Mouse (Mus musculus): ENCODE data around the gene Cox19.

Cox19 gene

DNA sequence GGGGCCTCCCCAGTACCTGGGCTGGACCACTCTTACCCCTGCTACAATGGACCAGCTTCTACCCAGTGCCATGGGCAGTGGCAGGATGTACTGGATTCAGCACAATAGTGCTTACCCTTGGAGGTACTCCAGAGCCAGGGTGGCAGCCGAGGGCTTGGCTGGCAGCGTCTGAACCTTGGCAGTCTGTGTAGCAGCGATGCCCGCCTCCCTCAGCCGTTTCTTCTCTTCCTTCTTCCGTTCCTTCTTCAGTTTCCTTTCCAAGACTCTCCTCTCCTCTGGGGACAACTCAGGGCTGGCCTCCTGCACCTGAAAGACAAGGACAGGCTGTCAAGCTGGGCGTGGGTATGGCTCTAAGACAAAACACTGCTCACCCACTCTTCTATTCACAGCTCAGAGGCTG, 12.6 kb upstream of the Cox19 start:
- in situ Hi-C loops (cut with MboI, MseI), result no loop called here

DNA sequence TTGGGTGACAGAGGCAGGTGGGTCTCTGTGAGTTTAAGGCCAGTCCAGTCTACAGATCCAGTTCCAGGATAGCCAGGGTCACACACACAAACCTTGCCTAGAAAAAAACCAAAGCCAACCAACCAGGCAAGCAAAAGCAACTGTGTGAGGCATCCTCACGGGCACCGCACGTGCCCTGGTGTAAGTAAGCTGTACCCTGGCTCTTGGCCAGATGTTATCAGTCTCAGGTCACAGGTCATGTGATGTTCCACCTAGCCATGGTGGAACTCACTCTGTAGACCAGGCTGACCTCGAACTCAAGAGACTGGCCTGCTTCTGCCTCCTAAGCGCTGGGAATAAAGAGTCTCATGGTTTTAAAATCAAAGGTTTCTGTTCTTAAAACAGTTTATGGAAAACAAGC, 8.0 kb upstream of the Cox19 start:
- in situ Hi-C loops (cut with MboI, MseI), result loop anchor here (5.0 kb wide), 1 partner anchor 77 kb away; no protein-coding TSS in a partner anchor

DNA sequence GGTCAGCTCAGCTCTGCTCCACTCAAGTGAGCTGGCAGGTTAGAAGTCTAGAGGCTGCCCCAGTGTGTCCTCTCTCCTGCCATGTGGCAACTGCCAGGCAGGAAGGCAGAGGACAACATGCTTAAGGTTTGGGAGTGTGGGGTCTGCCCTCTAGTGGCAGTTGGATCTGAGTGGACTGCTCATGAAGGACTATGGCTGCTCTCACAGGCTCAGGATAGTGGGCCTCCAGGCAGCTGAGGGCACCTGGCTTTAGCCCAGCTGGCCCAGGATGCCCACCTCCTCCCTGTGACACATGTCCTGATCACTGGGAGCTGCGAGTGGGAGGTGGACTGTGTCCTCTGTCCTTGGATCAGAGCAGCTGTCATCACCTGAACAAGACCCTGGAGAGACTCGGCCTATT, 7.4 kb upstream of the Cox19 start:
- in situ Hi-C loops (cut with MboI, MseI), result loop anchor here (5.0 kb wide), 1 partner anchor 76 kb away; no protein-coding TSS in a partner anchor

DNA sequence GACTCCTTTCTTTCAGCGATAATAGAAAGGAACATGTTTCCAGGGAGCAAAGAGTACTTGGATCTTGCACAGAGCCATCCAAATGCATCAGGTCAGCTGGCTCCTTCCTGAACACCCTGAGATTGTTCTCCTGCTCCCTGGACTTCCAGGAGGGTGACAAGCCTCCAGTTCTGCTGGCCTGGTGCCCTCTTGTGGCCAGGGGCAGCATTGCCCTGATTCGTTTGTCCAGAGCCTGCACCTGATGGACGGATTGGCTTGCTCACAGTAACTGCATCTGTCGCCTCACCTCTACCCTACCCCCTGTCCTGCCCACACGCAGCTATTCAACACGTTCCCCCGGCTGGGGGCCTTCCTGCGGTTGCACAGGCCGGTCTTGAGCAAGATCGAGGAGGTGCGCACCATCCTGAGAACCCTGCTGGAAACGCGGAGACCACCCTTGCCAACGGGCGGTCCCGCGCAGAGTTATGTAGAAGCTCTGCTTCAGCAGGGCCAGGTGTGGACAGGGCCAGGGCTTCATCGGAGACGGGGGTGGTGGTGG, 4.1 kb upstream of the Cox19 start:
- in situ Hi-C loops (cut with MboI, MseI), result loop anchor here (5.0 kb wide), 1 partner anchor 73 kb away; no protein-coding TSS in a partner anchor

DNA sequence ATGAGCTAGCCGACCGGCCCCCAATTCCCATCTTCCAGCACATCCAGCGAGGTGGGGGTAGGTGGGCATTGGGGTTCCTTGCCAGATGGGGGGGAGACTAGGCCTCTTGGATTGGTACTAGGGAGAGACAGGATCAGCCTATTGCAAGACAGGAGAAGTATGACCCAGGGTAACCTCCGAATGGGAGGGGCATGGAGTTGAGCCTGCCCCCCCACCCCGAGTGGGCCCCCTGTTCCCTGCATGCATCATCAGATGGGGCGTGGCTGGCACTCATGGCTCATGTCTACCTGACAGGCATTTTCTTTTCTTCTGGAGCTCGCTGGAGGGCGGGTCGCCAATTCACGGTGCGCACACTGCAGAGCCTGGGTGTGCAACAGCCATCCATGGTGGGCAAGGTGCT, 2.7 kb upstream of the Cox19 start:
- in situ Hi-C loops (cut with MboI, MseI), result no loop called here

DNA sequence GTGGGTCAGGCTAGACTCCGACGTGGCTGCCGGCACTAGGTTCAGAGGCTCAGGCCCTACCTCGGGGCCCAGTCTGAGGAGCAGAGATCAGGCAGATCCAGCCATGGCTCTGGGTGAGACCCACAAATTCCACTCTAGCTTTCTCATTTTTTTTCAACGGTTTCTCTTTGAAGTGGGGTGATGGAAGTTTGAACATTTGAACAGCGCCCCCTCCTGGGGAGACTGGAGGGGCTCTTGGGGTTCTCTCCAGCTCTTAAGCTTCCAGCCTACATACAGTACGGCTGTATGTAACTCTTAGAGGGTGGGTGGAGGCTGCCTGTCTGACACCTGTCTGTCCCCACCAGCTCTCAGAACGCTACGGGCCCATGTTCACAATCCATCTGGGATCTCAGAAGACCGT, 2.3 kb upstream of the Cox19 start:
- in situ Hi-C loops (cut with MboI, MseI), result no loop called here

DNA sequence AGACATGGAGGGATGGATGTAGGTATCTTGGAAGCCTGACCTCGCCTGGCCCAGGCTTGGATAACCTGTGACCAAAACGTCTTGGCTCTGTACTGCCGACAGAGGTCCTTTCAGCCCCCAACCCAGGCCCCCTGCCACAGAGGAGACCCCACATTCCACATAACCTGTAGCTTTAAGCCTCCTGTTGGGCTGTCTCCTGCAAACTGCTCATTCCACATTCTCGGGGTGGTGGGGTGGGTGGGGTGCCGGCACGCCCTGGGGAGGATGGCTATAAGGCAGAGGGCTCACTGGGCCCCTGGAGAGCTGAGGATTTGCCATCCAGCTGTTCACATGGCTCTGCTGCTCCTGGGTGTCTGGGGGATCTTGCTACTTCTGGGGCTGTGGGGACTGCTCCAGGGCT, 1.1 kb upstream of the Cox19 start, which contains the start of gene Cyp2w1:
TSS of gene Cyp2w1 (plus strand) at position 301 of the 400 bp plus-strand sequence.
- in situ Hi-C loops (cut with MboI, MseI), result no loop called here

DNA sequence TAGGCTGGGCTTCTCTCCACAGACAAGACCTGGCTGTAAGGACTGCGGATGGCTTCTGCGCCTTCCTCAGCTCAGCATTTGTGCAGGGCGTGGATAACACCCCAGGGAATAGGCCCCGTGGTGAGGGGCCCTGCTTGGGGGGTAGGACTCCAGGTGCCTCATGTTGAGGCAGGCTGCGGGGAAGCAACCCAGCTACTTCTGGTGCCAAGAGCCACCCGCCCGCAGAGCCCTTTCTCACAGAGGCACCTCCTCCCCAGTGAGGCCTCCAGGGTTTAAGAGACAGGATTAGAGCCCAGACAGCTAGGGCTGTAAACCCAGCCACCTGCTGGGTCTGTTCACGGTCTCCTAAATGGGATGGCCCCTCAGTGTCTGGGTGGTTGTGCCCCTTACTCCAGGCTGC, 410 bp upstream of the Cox19 start:
- in situ Hi-C loops (cut with MboI, MseI), result no loop called here

DNA sequence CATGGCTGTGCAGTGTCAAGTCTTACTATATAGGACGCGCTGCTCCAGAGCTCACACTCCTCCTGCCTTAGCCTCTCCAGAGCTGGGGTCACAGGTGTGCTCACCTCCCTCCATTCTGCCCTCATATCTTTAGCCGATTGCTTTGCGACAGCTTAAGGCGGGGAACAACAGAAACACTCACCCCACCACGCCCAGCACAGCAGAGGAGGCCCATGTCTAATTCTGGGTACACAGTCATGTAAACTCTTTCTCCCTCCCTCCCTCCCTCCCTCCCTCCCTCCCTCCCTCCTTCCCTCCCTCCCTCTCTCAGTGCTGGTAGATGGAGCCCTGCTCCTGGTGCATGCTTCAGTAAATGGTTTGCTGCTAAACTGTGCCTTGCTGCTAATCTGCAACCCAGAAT, 1.5 kb downstream of the Cox19 start:
- in situ Hi-C loops (cut with MboI, MseI), result no loop called here

DNA sequence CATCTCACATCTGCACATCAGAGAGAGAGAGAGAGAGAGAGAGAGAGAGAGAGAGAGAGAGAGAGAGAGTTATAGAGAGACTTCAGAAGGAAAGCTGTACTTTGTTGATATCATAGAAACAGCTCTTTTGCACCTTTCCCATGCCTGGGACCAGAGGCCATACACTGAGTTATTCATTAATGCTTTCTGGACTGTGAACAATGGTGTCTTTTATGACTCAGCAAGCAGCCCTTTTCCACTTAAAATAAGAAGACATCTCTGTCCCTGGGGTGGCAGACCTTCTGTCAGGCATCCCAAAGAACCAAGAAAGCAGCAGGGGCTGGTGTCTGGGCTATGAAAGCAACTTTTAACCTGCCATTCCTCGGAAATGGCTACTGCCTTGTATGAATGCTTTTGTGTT, 4.0 kb downstream of the Cox19 start:
- in situ Hi-C loops (cut with MboI, MseI), result no loop called here

DNA sequence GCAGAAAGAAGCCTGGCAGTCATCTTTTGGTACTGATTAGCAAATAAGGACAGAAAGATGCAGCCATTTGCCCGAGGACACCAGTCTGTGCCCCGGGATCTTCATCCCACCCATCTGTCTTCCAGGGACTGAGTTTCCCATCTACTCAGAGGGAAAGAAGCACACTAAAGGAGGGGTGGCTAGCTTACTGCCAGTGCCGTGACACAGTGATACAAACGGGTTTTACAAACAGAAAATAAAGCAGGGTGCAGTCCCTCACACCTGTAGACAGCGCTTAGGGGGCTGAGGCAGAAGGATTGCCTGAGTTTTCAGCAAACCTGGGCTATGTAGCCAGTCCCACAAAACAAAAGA, 5.9 kb downstream of the Cox19 start:
- in situ Hi-C loops (cut with MboI, MseI), result no loop called here

DNA sequence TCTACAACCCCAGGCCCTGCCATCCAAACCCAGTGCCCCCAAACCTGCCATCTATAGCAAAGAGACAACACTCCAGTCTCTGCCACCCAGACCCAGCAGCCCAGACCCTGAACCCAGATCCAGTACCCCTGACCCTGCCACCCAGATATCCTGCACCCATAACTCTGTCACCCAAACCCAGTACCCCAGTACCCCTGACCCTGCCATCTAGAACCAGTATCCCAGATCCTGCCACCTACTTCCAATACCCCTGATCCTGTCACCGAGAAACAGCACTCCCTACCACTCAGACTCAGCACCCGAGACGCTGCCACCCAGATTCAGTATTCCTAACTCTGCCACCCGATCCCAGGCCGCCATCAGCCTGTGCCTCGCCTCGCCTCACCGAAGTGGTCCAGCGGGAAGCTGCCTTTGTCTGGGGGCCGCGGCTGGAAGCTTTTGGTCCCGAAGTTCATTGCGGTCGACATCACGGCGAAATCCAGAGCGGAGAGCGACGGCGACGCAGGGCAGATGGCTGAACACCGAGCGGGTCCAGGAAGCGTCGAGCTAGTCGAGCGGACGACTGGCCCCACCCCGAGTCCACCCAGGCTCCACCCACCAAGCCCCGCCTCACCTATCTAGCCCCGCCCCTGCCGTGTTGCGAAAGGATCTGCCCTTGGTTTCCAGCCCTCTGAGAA, 6.4 kb downstream of the Cox19 start:
- in situ Hi-C loops (cut with MboI, MseI), result no loop called here

DNA sequence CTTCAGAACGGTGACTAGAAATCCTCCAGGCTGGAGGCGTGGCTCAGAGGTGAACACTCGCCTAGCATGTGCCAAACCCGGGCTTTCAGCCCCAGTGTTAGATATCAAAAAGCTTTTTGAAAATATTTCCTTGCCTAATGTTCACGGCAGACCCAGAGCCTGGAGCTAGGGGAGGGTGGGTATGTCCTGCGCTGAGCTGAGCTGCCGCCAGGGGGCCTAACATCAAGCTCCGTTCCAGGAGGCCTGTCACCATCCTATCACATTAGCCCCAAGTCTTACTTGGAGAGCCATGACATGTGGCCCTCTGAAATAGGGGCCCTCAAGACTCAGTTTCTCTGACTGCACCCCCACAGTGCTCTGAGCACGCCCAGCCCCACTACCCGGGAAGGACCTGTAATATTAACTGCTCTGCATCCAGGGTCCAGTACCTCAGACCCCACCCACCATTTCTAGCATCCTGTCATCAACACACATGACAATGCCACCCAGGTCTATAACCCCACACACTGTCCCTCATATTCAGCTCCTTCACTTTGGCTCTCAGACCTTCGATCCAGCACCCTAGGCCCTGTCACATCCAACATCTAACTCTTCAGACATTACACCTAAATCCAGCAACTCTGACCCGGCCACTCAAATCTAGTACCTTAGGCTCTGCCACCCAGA, 7.1 kb downstream of the Cox19 start:
- in situ Hi-C loops (cut with MboI, MseI), result no loop called here

DNA sequence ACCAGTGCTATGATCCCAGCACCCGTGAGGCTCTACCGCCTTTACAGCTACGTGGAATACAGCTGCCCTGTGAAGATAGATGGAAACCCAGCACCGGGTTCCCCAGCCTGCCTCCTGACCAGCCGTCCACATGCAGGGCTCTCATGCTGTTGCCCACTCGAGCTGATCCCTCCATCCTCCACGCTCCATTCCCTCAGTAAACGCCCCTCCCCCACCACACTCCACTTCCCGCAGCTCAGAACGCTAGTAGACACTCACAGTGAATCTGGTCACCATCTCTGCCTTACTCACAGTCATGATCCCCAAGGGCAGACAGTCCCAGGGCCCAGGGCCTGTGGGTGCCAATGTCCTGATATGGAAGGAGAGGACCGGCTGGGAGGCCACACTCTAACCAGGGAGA, 12.3 kb downstream of the Cox19 start:
- in situ Hi-C loops (cut with MboI, MseI), result no loop called here

DNA sequence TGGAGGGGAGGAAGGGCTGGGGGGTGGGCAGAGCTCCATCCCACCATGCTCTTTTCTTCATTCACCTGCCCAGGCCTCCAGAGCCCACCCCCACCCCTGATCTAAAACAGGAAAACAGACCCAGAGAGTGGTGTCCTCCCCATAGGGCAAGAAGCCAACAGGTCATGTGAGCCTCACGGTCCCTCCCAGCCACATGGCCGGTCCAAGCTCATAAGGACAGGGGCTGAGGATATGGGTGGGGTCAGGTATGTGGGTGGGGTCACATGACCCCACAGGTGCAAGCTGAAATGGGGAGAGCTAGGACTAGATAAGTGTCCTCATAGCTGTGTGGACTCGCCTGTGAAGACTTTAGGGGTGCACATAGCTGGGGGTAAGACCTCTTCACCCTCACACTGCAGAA, 12.8 kb downstream of the Cox19 start:
- in situ Hi-C loops (cut with MboI, MseI), result no loop called here

DNA sequence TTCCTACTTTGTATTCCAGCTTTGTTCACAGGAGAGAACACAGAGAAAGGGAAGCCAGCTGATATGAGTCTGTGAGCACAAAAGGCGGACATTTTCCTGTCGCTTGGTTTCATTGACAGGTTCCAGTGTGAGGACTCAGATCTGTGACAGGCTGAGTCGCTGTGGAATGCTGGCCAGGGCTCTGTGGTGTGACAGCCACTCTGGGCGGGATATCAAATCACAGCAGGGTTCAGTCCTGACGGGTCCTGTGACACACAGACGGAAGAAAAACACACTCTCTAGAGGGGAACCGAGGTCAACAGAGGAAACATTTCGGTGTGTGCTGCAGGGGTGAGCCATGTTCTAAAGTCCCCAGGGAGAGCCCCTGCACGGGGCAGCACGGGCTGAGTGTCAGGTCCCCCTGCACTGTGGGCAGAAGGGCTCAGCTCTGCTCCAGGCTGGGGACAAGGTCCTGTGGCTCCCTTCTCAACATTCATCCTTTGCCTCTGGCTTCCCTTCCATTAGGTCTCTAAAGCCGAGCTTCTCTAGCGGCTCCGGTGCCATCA, 13.3 kb downstream of the Cox19 start:
- in situ Hi-C loops (cut with MboI, MseI), result no loop called here

DNA sequence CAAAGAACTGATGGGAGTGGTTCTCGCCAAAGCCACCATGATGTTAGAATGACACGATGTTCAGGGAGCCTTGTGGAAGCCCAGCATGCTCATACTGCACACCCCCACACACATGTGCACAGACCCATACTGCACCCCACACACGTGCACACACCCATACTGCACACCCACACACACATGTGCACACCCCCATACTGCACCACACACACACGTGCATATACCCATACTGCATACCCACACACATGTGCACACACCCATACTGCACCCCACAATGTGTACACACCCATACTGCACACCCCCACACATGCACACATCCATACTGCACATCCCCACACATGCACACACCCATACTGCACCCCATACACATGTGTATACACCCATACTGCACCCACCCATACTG, 15.6 kb downstream of the Cox19 start:
- in situ Hi-C loops (cut with MboI, MseI), result no loop called here

DNA sequence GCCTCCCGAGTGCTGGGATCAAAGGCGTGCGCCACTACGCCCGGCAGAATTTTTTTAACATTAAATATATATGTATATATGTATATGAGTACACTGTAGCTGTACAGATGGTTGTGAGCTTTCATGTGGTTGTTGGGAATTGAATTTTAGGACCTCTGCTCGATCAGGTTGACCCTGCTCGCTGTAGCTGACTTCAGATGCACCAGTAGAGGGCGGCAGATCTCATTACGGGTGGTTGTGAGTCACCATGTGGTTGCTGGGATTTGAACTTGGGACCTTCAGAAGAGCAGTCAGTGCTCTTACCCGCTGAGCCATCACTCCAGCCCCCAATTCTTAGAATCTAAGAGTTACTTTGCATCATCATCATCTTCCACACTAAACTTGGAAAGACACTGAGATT, 16.8 kb downstream of the Cox19 start:
- in situ Hi-C loops (cut with MboI, MseI), result loop anchor here (5.0 kb wide), 1 partner anchor 52 kb away; no protein-coding TSS in a partner anchor

DNA sequence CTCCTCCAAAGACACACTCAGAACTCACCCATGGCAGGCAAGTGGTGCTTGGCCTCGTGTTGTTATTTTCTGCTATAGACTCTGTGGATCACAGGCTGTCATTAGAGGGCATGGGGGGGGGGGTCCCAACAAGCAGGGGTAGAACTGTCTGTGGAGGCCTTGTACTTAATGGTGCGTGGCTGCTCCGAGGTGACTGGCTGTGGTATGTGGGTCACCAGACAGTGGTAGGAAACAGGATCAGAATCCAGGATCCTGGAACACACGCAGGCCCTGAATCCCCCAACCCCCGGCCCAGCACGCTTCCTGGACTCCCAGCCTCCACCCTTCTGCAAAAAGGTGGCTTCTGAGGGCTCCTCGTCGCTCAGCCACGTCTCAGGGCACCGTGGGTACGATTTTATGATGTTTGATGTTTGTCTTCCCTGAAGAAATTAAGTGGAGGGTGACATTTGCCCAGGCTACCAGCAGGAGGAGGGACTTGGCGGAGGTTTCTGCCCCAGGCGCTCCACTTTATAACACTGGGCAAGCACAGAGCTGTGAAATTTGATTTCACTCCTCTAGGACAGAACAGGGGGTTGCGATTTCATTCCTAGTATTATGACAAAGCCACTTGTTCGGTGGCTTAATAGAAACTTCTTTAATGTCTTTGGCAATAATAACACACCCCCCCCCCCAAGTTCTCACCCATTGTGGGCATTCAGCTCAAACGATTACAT, 17.8 kb downstream of the Cox19 start:
- in situ Hi-C loops (cut with MboI, MseI), result loop anchor here (5.0 kb wide), 1 partner anchor 51 kb away; no protein-coding TSS in a partner anchor

DNA sequence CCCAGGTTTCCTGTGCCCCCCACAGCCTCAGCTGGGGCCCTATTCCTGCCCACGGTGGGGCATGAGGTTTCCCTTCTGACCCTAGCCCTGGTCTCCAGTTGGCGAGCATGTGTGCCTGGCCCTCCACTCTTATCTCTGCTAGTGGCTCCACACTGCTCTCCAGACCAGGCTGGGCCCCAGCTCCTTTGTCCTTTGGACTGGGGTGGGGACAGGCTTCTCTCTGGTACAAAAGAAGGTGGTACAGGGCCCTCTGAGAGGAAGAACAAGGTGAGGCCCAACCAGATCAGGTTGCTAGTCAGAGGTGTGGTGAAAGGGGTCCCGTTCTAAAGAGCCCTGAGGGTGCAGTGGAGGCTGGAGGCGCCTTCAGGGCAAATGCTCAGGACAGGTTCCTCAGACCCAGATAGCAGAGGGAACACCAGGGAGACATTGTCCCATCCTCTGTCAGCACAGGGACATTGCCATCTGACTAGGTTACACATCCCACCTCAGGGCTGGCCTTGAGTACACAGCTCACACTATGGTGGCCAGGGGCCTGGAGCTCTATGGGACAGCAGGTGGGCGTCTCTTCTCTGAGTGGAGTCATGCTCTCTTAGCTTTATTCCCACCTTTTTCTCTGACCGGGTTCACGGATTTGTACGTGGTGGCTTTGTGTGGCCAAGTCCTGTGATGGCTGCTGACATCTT, 18.5 kb downstream of the Cox19 start:
- in situ Hi-C loops (cut with MboI, MseI), result loop anchor here (5.0 kb wide), 1 partner anchor 50 kb away; no protein-coding TSS in a partner anchor

DNA sequence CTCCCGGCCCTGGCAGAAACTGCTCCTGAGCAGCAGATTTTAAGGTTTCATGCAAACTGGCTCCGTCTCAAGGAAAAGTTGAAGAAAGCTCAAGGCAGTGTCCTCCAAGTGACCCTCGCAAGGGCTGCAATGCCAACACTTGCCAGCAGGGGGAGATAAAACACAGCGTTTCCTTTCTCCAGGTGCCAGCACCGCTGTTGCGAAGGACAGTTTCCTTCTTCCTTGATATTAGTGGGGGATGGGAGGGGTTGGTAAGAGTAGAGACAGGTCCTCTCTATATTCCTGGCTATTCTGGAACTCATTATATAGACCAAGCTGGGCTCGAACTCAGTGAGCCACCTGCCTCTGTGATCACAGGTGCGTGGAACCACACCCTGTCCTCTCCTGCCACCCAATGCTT, 19.5 kb downstream of the Cox19 start:
- in situ Hi-C loops (cut with MboI, MseI), result loop anchor here (5.0 kb wide), 1 partner anchor 49 kb away; no protein-coding TSS in a partner anchor

Measured in T-helper 2 cell (primary cell).